Mouse (Mus musculus) left cerebral cortex, adult 9 months (tissue): ENCODE data around the gene Igfbp6.
A peak's percentile ranks its signal among the peaks of the same experiment; 100 is the strongest.
"Not testable (repeated sequence)": the region's sequence is repeated elsewhere in the genome, so short reads cannot be mapped to it uniquely, and the experiment has no call there.

ENCODE experiments used
- DNase-seq, 2 experiments: peaks; one replicate each; pipeline ENCODE4 v3.0.0; 2022; ENCODE audit warnings: low spot score in 2 of 2

Igfbp6 gene

DNA sequence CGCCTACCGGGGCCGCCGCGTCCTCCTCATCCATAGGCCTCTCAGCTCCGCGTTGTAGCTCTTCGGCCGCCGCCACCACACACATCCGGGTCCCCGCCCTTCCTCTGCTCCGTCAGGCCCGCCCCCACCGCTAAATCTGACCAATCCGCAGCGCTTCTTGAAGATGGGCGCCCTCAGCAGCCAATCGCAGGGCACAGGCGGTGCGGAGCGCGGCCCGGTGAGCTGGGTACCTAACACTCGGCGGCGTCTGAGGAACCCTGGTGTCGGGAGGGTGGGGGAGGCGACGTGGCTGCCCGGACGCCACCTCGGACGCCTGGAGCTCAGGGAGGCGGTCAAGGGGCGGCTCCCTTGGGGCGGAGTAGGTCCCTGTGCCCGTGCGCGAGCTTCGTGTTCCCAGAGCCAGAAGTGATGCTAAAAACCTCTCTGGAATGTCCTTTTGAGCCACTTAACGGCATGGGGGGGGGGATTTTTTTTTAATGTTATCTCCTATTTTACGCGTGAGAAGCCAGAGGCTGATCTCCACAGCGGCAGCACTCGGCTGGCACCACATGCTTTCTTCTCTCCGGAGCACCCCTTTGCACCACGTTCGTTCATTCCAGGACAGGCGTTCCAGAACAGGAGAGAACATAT lies 7.9 kb upstream of the Igfbp6 start, which contains the start of gene Spryd3:
Gene Spryd3 (minus strand): TSS at position 106 of the 630 bp plus-strand sequence.
- DNase-seq, result peak; percentile 90 to 98

DNA sequence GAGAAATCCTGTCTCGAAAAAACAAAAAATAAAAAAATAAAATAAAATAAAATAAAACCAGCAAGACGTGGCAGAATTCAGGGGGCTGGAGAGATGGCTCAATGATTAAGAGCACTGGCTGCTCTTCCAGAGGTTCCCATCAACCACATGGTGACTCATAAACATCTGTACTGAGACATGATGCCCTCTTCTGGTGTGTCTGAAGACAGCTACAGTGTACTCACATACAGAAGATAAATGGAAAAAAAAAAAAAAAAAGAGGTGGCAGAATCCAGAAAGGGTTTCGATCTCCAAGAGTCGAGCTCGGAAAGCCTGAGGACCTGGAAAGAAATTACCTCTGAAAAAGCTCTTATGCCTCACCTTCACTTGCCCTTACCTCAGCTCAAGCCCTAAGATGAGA lies 3.0 kb upstream of the Igfbp6 start:
- DNase-seq, result no peak

GRCm38 (mm10) chr15:102142914-102143912 lies 949 bp upstream of the Igfbp6 start:
- peak in 1 of 2 experiments; percentile 48 for DNase-seq

GRCm38 (mm10) chr15:102144726-102145125 lies 564 bp downstream of the Igfbp6 start:
- DNase-seq, result no peak

DNA sequence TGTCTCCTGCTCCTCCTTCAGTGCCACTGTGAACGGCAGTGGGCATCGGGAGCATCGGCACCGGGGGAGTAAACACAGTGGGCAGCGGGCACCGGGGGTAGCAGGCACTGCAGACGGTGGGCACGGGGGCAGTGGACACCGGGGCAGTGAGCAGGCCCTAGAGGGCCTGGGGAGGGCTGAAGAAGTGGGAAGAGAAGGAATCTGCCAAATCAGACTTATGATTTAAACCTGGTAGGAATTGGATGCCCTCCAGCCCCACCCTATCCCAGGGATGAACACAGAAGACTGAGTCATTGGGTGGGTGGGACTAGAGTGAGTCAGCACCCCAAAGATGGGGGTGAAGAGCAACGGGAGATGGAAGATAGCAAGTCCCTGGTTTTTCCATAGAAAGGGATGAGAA lies 1.2 kb downstream of the Igfbp6 start:
- DNase-seq, result peak in 1 of 2 experiments; percentile 66

DNA sequence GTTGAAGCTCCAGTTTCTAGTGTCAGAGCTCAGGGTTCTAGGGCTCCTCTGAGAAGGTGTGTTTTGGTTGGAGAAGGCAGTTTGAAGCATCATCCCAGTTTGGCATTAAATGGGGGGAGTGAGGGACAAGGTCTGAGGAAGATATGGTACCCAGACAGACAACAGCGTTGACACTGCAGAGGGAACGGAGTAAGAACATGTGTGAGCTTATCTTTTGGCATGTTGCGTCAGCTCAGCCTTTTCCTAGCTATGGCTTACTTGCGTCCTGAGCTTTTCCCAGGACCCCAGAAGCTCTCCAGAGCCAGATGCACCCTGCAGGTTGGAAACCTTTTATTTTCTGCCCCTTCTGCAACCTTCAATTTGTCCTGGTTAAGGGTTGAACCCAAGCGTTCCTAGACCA lies 1.9 kb downstream of the Igfbp6 start:
- DNase-seq, result no peak

- peak in 1 of 2 experiments; percentile 52 for DNase-seq
These were observed 2.7 kb downstream of the Igfbp6 start for GRCm38 (mm10) chr15:102146882-102147281.

DNA sequence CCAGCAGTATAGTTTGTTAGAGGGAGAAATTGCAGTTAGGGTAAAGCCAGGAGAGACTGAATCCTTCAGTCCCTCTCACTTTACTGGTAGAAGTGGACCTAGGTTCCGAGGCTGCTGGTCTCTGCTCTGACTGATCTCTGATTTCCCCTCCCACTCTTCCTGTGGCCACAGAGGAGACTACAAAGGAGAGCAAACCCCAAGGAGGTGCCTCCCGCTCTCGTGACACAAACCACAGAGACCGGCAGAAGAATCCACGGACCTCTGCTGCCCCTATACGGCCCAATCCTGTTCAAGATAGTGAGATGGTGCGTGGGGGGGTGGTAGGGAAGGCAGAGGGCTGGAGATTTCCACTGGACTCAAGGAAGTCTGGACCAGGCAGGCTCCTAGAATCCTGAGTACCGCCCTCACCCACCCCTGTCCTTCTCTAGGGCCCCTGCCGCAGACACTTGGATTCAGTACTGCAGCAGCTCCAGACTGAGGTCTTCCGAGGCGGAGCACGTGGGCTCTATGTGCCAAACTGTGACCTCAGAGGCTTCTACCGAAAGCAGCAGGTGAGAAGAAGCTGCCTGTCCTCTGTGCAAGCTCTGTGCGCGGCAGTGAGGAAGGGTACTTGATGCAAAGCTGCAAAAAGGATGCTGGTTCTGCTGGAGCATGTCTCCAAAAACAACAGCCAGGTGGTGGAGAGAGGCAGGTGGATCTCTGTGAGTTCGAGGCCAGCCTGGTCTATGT lies 3.7 kb downstream of the Igfbp6 start:
- DNase-seq, result no peak

- DNase-seq, result no peak
These were observed 5.4 kb downstream of the Igfbp6 start for GRCm38 (mm10) chr15:102149561-102149960.

- DNase-seq, result no peak
These were observed 6.4 kb downstream of the Igfbp6 start, which contains the start of gene Soat2 for GRCm38 (mm10) chr15:102150301-102151135. Gene Soat2, plus strand, starts transcription at chr15:102150526.

- DNase-seq, result no peak
These were observed 8.5 kb downstream of the Igfbp6 start for GRCm38 (mm10) chr15:102152646-102153045.

DNA sequence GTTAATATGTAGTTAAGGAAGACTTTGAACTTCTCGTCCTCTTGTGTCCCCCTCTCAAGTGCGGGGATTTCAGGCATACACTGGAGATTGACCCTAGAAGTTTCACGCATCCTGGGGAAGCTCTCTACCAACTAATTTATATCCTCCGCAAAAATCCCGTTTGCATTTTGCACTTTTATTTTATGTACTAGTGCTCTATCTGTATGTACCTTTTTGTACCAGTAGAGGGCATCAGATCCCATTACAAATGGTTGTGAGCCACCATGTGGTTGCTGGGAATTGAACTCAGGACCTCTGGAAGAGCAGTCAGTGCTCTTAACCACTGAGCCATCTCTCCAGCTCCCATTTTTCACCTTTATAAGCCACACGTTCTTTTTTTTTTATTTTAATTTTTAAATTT lies 10.8 kb downstream of the Igfbp6 start:
- not testable (repeated sequence) for DNase-seq

DNA sequence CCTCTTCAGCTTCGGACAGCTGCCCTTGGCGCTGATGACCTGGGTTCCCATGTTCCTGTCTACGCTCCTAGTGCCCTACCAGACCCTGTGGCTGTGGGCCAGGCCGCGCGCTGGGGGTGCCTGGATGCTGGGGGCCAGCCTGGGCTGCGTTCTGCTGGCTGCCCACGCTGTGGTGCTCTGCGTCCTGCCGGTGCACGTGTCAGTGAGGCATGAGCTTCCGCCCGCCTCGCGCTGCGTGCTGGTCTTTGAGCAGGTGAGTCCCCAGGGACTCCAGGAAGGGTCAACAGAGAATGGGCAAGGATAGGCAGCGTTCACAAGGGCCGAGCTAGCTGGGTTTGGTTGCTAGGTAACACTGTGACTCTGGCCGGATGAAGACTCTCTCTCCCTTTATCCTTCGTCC lies 12.7 kb downstream of the Igfbp6 start:
- DNase-seq, result no peak

- no peak for DNase-seq
These were observed 16.4 kb downstream of the Igfbp6 start for GRCm38 (mm10) chr15:102160415-102161060.

- DNase-seq, result no peak
These were observed 19.9 kb downstream of the Igfbp6 start for GRCm38 (mm10) chr15:102163900-102164693.

DNA sequence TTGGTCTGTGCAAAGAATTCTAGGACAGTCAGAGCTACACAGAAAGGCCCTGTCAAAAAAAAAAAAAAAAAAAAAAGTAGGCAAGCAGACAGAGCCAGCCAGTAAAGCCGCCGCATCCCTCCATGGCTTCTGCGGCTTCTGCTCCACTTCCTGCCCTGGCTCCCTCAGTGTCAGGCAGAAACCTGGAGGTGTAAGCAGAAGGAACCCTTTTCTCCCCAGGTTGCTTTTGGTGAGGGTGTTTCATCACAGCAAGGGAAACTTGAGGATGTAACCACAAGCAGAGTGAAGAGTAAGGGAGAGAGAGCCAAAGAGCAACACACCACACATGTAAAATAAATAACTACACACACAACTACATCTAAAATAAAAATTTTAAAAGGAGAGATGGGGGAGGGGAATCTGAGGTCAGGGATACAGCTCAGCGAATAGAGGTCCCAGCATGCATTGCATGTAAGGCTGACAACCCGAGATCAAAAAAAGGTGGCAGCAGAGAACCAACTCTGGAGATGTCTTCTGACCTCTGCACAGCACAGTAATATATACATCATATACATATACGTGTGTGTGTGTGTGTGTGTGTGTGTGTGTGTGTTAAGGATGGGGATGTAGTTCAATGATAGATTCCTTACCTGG lies 21.4 kb downstream of the Igfbp6 start:
- DNase-seq, result no peak

DNA sequence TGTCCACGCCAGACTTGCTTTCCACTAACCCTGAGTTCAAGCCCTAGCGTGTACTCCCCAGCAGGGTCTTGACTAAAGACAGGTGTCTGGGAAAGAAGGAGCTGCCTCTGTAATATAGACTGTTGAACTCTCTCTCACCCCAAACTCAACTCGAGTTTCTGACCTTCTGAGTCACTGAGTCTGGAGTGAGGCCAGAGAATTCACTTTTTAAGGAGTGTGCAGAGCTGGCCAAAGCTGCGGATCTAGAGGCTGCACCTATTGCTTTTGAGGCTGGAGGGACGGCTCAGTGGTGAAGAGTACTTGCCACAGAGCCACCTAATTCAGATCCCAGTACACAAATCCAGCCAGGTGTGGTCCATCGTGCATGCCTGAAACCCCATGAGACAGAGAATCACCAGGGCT lies 23.5 kb downstream of the Igfbp6 start:
- no peak for DNase-seq

GRCm38 (mm10) chr15:102169064-102169463 lies 24.9 kb downstream of the Igfbp6 start:
- no peak for DNase-seq

- DNase-seq, result no peak
These were observed 29.4 kb downstream of the Igfbp6 start for GRCm38 (mm10) chr15:102173581-102173980.
